Mouse (Mus musculus) testis, adult 2 months (tissue): Measurements from ENCODE around the gene Grin2b.

ENCODE experiments used
- CTCF ChIP-seq: fragments of 200-500 bp; IDR thresholded peaks from 2 replicates; pipeline ENCODE4 v1.5.1; 2012; ENCODE audit warnings: low read depth, mild to moderate bottlenecking, inconsistent platforms, low read length, moderate library complexity; ENCODE audit not compliant: control insufficient read depth, insufficient read depth, insufficient replicate concordance
- POLR2A ChIP-seq: fragments of 200-500 bp; IDR thresholded peaks from 2 replicates; pipeline ENCODE4 v1.6.1; 2012; ENCODE audit warnings: low read depth, mild to moderate bottlenecking, inconsistent platforms, low read length, moderate library complexity; ENCODE audit not compliant: control insufficient read depth

DNA sequence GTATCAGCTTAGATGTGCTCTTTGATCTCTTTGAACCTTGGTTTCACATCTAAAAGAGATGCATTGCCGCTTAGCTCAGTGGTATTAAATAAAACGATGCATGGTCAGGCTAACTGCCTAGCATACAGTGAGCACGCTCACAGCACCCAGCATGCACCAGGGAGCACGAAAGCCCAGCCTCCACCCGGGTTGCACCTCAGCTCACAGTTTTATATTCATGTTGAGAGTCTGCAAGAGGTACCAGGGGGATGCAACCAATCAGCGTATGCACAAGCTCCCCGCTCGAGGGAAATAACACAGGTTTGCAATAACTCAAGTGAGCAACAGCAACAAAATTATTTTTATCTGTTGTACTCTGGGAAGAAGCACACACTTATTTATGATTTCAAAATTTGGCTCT is 131.5 kb downstream of the Grin2b start:
- TF ChIP-seq CTCF (no peak), POLR2A (no peak)
